Mouse (Mus musculus): ENCODE results near the gene Tmem79.
"Not testable (repeated sequence)": the region's sequence is repeated elsewhere in the genome, so short reads cannot be mapped to it uniquely, and the experiment has no call there.

Gene Tmem79

GRCm38 (mm10) chr3:88336058-88337013, at the start of gene Tmem79, which contains the start of gene Smg5:
Gene Tmem79, minus strand, starts transcription at chr3:88336148.
Gene Smg5, plus strand, starts transcription at chr3:88336260.
- peak; percentile 90 to 96 for DNase-seq (ENCODE audit: low spot score in 2 of 2)

GRCm38 (mm10) chr3:88384364-88384763, 48.4 kb upstream of the Tmem79 start, which contains the start of gene Bglap:
Gene Bglap, minus strand, starts transcription at chr3:88384464.
- DNase-seq (ENCODE audit: low spot score in 2 of 2), result no peak

GRCm38 (mm10) chr3:88382383-88382782, 46.4 kb upstream of the Tmem79 start:
- not testable (repeated sequence) for DNase-seq (ENCODE audit: low spot score in 2 of 2)

GRCm38 (mm10) chr3:88381389-88382315, 45.7 kb upstream of the Tmem79 start:
- not testable (repeated sequence) for DNase-seq (ENCODE audit: low spot score in 2 of 2)

GRCm38 (mm10) chr3:88378599-88378998, 42.7 kb upstream of the Tmem79 start, which contains the start of gene Bglap2:
Gene Bglap2, minus strand, starts transcription at chr3:88378699.
- not testable (repeated sequence) for DNase-seq (ENCODE audit: low spot score in 2 of 2)

- not testable (repeated sequence) for DNase-seq (ENCODE audit: low spot score in 2 of 2)
These were observed 40.7 kb upstream of the Tmem79 start for GRCm38 (mm10) chr3:88376644-88377043.

GRCm38 (mm10) chr3:88375750-88376626, 40.0 kb upstream of the Tmem79 start:
- not testable (repeated sequence) for DNase-seq (ENCODE audit: low spot score in 2 of 2)

GRCm38 (mm10) chr3:88372643-88373042, 36.7 kb upstream of the Tmem79 start, which contains the start of gene Bglap3:
Gene Bglap3, minus strand, starts transcription at chr3:88372743.
- DNase-seq (ENCODE audit: low spot score in 2 of 2), result not testable (repeated sequence)

GRCm38 (mm10) chr3:88368511-88368910, 32.6 kb upstream of the Tmem79 start:
- DNase-seq (ENCODE audit: low spot score in 2 of 2), result not testable (repeated sequence)

GRCm38 (mm10) chr3:88367517-88367916, 31.6 kb upstream of the Tmem79 start:
- not testable (repeated sequence) for DNase-seq (ENCODE audit: low spot score in 2 of 2)

GRCm38 (mm10) chr3:88366830-88367428, 31.0 kb upstream of the Tmem79 start:
- DNase-seq (ENCODE audit: low spot score in 2 of 2), result peak in 1 of 2 experiments; percentile 71

- DNase-seq (ENCODE audit: low spot score in 2 of 2), result no peak
These were observed 29.9 kb upstream of the Tmem79 start for GRCm38 (mm10) chr3:88365705-88366361.

GRCm38 (mm10) chr3:88364337-88364736, 28.4 kb upstream of the Tmem79 start, which contains the start of gene Paqr6:
Gene Paqr6, plus strand, starts transcription at chr3:88364584.
- no peak for DNase-seq (ENCODE audit: low spot score in 2 of 2)

GRCm38 (mm10) chr3:88363700-88364099, 27.8 kb upstream of the Tmem79 start:
- DNase-seq (ENCODE audit: low spot score in 2 of 2), result peak in 1 of 2 experiments; percentile 62

GRCm38 (mm10) chr3:88361612-88362313, 25.8 kb upstream of the Tmem79 start:
- DNase-seq (ENCODE audit: low spot score in 2 of 2), result no peak

GRCm38 (mm10) chr3:88361096-88361495, 25.1 kb upstream of the Tmem79 start:
- DNase-seq (ENCODE audit: low spot score in 2 of 2), result no peak

- DNase-seq (ENCODE audit: low spot score in 2 of 2), result no peak
These were observed 24.0 kb upstream of the Tmem79 start for GRCm38 (mm10) chr3:88359989-88360388.

GRCm38 (mm10) chr3:88359584-88359983, 23.6 kb upstream of the Tmem79 start:
- no peak for DNase-seq (ENCODE audit: low spot score in 2 of 2)

Data from left cerebral cortex, adult 9 months (tissue).